Mouse (Mus musculus) liver, embryonic 11.5 days (tissue): ENCODE measurements at regions not wholly inside any gene's neighbourhood (a gene's known extent, or its start where the extent isn't known, plus 50 kb on each side); places are given as distances from the start of the nearest gene placed in this dataset.

Experiments used
- ATAC-seq: fragments of 200-750 bp; cut with Nextera tagmentation; replicated peaks from 2 replicates; pipeline ENCODE4 v1.8.0; 2017; ENCODE audit warnings: moderate number of reproducible peaks, mild to moderate bottlenecking, moderate TSS enrichment, moderate library complexity; ENCODE audit not compliant: low FRiP score
- DNase-seq: peaks from one replicate; pipeline ENCODE4 v3.0.0-alpha.2; 2017; ENCODE audit warnings: low spot score
- H3K27ac ChIP-seq: fragments of 300-500 bp; sonication (generic); 2 replicates; pipeline ENCODE4 v1.5.1; 2014; ENCODE audit warnings: mild to moderate bottlenecking, low read depth, low read length, control low read depth
- H3K27me3 ChIP-seq: fragments of 300-500 bp; sonication (generic); replicated peaks from 2 replicates; pipeline ENCODE4 v1.6.1; 2014; ENCODE audit warnings: low read length, mixed read lengths; ENCODE audit not compliant: control insufficient read depth, insufficient read depth
- H3K36me3 ChIP-seq: fragments of 300-500 bp; sonication (generic); 2 replicates; pipeline ENCODE4 v1.6.1; 2014; ENCODE audit warnings: mild to moderate bottlenecking, low read length, moderate library complexity, mixed read lengths; ENCODE audit not compliant: control insufficient read depth, insufficient read depth
- H3K4me1 ChIP-seq: fragments of 300-500 bp; sonication (generic); replicated peaks from 2 replicates; pipeline ENCODE4 v1.6.1; 2014; ENCODE audit warnings: low read length, mixed read lengths; ENCODE audit not compliant: control insufficient read depth, insufficient read depth
- H3K4me2 ChIP-seq: fragments of 300-500 bp; sonication (generic); 2 replicates; pipeline ENCODE4 v1.6.1; 2014; ENCODE audit warnings: mild to moderate bottlenecking, control low read depth, moderate library complexity
- H3K4me3 ChIP-seq: fragments of 300-500 bp; sonication (generic); 2 replicates; pipeline ENCODE4 v1.5.1; 2014; ENCODE audit warnings: low read depth, low read length, control low read depth
- H3K9ac ChIP-seq: fragments of 300-500 bp; sonication (generic); 2 replicates; pipeline ENCODE4 v1.6.1; 2014; ENCODE audit warnings: low read depth, low read length, control low read depth
- H3K9me3 ChIP-seq: fragments of 300-500 bp; sonication (generic); 2 replicates; pipeline ENCODE4 v1.6.1; 2016; ENCODE audit warnings: low read length, inconsistent platforms, mixed read lengths; ENCODE audit not compliant: control insufficient read depth
- WGBS: fragments of 180-500 bp; shearing (Covaris S2); extraction: QIAGEN DNeasy Blood & Tissue Kit; methylation state at CpG from one replicate; pipeline ENCODE4 v1.1.7; 2014; 5-methylcytosine and 5-hydroxymethylcytosine counted together

DNA sequence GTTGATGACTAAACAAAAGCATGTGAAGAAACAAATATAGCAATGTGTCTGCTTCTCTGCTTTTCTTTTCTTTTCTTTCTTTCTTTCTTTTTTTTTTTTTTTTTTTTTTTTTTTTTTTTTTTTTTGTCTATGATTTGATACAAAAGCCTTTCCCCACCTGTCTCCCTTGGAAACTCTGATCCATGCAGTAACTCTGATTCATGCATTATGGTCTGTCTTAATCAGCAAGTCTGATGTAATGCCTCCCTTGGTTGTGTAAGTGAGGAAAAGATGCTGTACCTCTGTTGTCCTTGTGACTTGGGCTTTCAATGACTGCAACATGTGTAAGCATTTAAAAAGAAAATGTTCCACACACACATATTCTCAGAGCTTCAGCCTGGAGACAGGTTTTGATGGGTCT, 233.5 kb upstream of the Mctp2 start:
- Histone ChIP-seq H3K9ac (no peak overlapping the region), H3K27me3 (no peaks in the 10 kb centered on the region), H3K9me3 (no peaks in the 10 kb centered on the region), H3K4me2 (no peak overlapping the region), H3K27ac (no peak overlapping the region), H3K4me1 (no peaks in the 10 kb centered on the region), H3K4me3 (no peak overlapping the region), H3K36me3 (no peaks in the 10 kb centered on the region)
- DNase-seq (no peak), ATAC-seq (no peak)

DNA sequence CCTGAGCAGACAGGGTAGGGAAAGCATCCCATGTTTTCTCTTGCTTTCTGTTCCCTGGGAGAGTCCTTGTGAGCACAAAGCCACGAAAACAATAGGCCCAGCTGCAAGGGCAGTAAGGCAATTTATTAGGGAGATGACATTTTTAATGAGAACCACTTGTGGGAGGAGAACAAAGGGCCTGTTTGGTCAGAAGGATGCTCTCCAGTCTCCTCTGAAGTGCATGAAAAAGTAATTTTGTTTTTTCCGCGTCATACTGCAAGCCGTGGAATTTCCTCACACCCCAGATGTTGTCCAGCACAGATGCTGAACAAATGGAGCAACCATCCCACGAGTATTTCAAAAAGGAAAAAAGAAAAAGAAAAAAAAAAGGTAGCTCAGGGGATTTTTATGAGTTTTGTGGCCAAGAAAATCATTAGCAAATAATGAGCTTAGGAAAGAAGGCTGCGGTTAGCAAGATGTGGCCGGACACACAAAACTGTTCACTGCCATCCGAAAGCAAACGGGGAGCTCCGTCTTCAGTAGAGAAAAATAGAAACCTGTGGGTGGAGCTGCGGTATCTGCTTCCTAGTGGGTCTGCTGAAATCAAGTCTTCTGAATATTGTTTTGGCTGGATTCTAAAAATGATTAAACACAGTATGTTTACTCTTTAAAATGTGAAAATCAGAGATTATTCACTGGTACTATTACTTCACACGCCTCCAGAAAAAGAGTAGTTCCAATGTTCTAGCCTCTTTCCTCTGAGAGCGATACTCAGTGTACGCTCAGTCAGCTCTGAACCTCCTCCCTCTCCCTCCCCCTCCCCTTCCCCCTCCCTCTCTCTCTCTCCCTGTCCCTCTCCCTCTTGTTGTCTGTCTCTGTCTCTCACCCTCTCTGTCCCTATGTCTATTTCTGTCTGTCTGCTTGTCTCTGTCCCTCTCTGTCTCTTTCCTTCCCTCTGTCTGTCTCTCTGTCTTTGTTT, 235.4 kb upstream of the Mctp2 start:
- 66% methylated on average over 14 of the region's 14 CpGs for WGBS
- Histone ChIP-seq H3K9me3 (no peaks in the 10 kb centered on the region), H3K4me1 (no peaks in the 10 kb centered on the region), H3K9ac (no peak overlapping the region), H3K36me3 (no peaks in the 10 kb centered on the region), H3K27ac (no peak overlapping the region), H3K27me3 (no peaks in the 10 kb centered on the region), H3K4me2 (no peak overlapping the region), H3K4me3 (no peak overlapping the region)
- no peak for ATAC-seq
- no peak for DNase-seq

DNA sequence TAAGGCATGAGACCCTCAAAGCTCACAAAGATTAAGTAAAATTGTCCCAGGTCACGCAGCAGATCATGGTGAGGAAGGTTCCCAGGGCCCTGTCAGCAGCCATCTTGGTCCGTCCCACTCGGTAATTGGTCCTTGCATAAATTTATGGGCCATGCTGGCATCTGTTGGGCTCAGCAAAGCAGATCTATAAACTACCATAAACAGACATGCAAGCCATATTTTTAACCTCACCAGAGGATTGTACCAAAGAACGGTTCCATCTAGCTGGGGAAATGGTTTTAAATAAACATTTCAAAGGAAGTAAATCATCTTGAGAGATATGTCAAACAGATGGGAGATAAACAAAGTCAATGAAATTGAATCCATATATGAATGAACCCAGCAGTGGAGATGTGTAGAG, 237.1 kb upstream of the Mctp2 start:
- Histone ChIP-seq H3K36me3 (no peaks in the 10 kb centered on the region), H3K4me3 (no peak overlapping the region), H3K27me3 (no peaks in the 10 kb centered on the region), H3K4me2 (no peak overlapping the region), H3K9me3 (0 out of 2 replicates have a peak, but pooled peaks cover 3% of the 10 kb centered on the region), H3K4me1 (no peaks in the 10 kb centered on the region), H3K27ac (no peak overlapping the region), H3K9ac (no peak overlapping the region)
- DNase-seq (no peak), ATAC-seq (no peak)
- WGBS, result 70% methylated on average over 4 of the region's 4 CpGs

DNA sequence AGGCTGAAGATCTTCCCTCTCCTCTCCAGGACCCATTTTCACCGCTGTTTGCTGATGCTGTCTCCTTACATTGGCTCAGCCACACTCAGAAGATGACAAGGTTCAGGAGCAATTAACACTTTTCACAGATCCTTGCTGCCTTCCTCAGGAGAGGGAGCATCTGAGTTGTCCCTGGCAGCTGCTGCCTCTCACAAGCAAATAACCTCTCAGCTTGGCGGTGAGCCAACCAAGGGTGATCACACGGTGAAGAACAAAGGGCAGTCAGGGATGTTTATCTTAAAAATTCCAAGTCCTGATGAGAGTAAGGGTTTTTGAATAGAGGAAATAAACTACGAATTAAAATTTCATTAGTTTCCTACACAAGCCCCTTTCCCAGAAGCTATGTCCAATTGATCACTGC, 237.5 kb upstream of the Mctp2 start:
- Histone ChIP-seq H3K4me3 (no peak overlapping the region), H3K27ac (no peak overlapping the region), H3K9ac (no peak overlapping the region), H3K36me3 (no peaks in the 10 kb centered on the region), H3K9me3 (0 out of 2 replicates have a peak, but pooled peaks cover 3% of the 10 kb centered on the region), H3K4me2 (no peak overlapping the region), H3K27me3 (no peaks in the 10 kb centered on the region), H3K4me1 (no peaks in the 10 kb centered on the region)
- 41% methylated on average over 4 of the region's 4 CpGs for WGBS
- ATAC-seq (no peak), DNase-seq (no peak)

DNA sequence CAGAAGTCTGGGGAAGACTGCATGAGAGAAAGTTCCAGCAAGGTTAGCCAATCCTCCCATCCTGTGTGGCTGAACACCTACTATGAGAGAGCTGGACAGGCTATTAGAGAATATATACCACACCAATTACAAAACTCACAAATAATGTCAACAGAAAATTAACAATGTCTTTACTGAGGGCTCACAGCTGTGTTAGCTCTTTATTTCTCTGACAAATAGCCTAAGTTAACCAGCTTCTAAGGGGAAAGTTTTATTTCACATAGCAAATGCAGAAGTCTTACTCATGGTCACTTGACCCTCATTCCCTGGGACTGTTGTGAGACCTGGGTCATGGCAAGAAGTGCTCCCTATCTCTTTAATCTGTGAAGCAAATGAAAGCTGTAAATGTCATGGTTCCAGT, 261.0 kb upstream of the Mctp2 start:
- ATAC-seq, result no peak
- Histone ChIP-seq H3K4me2 (no peak overlapping the region), H3K27ac (no peak overlapping the region), H3K4me3 (no peak overlapping the region), H3K4me1 (no peaks in the 10 kb centered on the region), H3K27me3 (no peaks in the 10 kb centered on the region), H3K9ac (no peak overlapping the region), H3K9me3 (no peaks in the 10 kb centered on the region), H3K36me3 (no peaks in the 10 kb centered on the region)
- DNase-seq, result no peak

DNA sequence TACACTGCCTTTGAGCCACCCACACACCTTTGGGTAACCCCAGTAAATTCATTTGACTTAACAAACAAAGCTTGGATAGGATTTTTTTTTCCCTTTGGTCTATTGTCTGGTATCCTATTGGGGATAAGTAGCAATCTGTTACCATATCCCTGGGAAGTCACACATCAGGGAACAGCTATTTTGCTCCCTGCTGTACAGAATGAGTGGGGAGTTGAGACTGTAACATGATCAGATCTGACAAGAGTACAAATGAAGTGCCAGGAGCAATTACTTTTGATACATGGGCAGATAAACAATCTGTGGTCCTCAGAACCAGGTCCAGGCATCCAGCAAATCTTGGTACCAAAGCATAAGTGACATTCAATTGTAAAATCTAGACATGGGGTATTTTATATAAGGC, 262.8 kb upstream of the Mctp2 start:
- DNase-seq (no peak), ATAC-seq (no peak)
- H3K4me3 ChIP-seq, result no peak overlapping the region
- H3K27me3 ChIP-seq, result no peaks in the 10 kb centered on the region
- H3K4me2 ChIP-seq, result no peak overlapping the region
- no peak overlapping the region for H3K9ac ChIP-seq
- H3K36me3 ChIP-seq, result no peaks in the 10 kb centered on the region
- no peaks in the 10 kb centered on the region for H3K9me3 ChIP-seq
- no peaks in the 10 kb centered on the region for H3K4me1 ChIP-seq
- H3K27ac ChIP-seq, result no peak overlapping the region

DNA sequence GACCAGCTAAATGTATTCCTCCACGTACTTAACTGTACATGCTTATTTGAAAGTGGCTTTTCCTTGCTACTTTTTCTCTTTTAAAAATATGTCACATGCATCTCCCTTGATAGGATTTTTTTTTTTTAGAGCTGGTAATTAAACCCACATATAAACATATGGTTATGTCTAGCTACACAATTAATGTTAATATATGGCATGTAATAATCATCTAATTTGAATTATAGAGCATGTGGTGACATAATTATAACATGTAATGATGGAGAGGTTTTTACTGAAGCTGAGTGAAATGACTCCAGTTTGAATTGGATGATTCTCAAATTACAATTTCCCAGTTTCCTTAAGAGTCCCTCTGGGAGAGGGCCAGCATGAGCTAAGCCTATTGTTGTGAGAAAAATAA, 267.9 kb upstream of the Mctp2 start:
- Histone ChIP-seq H3K9ac (no peak overlapping the region), H3K4me1 (no peaks in the 10 kb centered on the region), H3K4me2 (no peak overlapping the region), H3K27me3 (no peaks in the 10 kb centered on the region), H3K27ac (no peak overlapping the region), H3K4me3 (no peak overlapping the region), H3K36me3 (no peaks in the 10 kb centered on the region), H3K9me3 (no peaks in the 10 kb centered on the region)
- WGBS, result 81% methylated on average over 1 of the region's 1 CpGs
- DNase-seq (no peak), ATAC-seq (no peak)

DNA sequence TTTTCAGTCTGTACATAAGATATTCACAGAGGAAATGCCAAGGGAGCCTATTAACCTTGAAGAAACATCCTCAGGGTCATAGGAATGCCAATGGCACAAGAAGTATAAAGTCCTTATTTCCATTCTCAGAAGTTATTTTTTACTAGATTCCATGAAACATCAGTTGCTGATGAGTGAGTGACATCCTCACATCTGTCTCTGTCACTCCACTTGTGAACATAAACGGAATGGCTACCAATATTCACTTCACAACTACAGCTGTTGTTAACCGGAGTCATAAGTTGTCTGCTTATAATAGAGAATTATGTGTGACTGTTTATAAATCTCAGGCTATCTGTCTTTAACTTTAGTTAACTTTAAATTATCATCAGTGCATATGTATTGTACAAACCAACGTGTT, 278.0 kb upstream of the Mctp2 start:
- ATAC-seq (no peak), DNase-seq (no peak)
- Histone ChIP-seq H3K27me3 (no peaks in the 10 kb centered on the region), H3K4me1 (no peaks in the 10 kb centered on the region), H3K36me3 (no peaks in the 10 kb centered on the region), H3K4me2 (no peak overlapping the region), H3K9me3 (no peaks in the 10 kb centered on the region), H3K27ac (no peak overlapping the region), H3K9ac (no peak overlapping the region), H3K4me3 (no peak overlapping the region)
- 68% methylated on average over 3 of the region's 3 CpGs for WGBS

DNA sequence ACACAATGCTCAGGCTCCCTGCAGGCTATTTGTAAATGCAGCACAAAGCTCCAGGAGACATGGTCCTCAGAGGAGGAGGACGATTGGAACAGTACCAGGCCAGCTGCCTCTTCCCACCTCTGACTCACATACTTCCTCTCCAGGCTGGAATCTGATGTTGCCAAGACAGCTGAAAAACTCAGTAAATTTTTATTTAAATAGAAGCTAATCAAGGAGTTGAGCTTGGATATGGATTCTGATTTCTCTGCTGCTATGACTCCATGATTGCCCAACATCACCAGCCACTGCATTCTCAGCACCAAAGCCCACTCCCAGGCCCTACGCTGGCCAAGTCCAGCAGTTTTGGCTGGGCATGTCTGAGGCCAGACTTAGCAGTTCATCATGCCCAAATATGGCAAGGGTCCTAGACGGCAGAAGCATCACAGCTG, 282.8 kb upstream of the Mctp2 start:
- Histone ChIP-seq H3K4me3 (no peak overlapping the region), H3K4me1 (no peaks in the 10 kb centered on the region), H3K9ac (no peak overlapping the region), H3K4me2 (no peak overlapping the region), H3K27me3 (no peaks in the 10 kb centered on the region), H3K36me3 (no peaks in the 10 kb centered on the region), H3K27ac (no peak overlapping the region), H3K9me3 (no peaks in the 10 kb centered on the region)
- DNase-seq (no peak), ATAC-seq (no peak)
- WGBS, result 61% methylated on average over 3 of the region's 3 CpGs
